Mouse (Mus musculus): ENCODE results near the gene Ctnna2. TPM values are rescaled to one million over a fixed set of nuclear protein-coding genes. Genes with fewer than 3 reads are reported as not detected.
A peak's percentile ranks its signal among the peaks of the same experiment; 100 is the strongest.

Gene Ctnna2
- total RNA-seq, 1 experiment, result 0.22 TPM

DNA sequence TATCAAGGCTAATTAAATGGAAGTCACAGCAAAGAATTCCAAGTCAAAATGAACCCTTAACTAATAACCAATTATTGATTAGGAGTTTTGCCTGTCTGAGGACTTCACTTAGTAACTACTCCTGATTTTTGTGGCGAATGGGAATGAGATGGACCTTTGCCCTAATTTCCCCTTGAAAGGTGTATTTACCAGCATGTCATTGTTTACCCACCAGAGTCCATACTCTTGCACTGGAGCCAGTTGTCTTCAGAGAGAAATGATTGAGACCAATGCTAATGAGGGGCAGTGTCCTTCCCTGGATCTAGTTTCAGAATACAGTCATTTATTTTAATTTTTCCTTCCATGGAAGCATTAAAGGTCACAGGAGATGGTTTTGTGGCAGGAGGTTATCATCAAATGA is 881.0 kb downstream of the Ctnna2 start:
- DNase-seq (ENCODE audit: low read depth, low spot score), result no peak
- no peaks in the 10 kb centered on the region for H3K4me1 ChIP-seq (ENCODE audit: control insufficient read depth in 2 of 2, insufficient read depth in 2 of 2, low read length in 2 of 2, poor library complexity in 1 of 2)
- no peaks in the 10 kb centered on the region for H3K36me3 ChIP-seq (ENCODE audit: control insufficient read depth, insufficient read depth, low read length, poor library complexity, severe bottlenecking)
- in situ Hi-C loops (cut with MboI; ENCODE audit: low sequenced_read_pairs in 2 of 2, unreplicated experiment in 2 of 2), result no loop called here
- no peak overlapping the region for H3K9ac ChIP-seq (ENCODE audit: insufficient read depth, low read depth, low read length, poor library complexity, severe bottlenecking)
- H3K9me3 ChIP-seq (ENCODE audit: control insufficient read depth, insufficient read depth, low read depth, low read length), result no peaks in the 10 kb centered on the region
- no peak for TF ChIP-seq ZC3H11A (IDR thresholded peaks at IDR 0.05; ENCODE audit: borderline replicate concordance, low read depth, low read length)
- no peak for TF ChIP-seq CHD2 (IDR thresholded peaks at IDR 0.05; ENCODE audit: low read depth, low read length)
- no peak for TF ChIP-seq ZNF384 (IDR thresholded peaks at IDR 0.05; ENCODE audit: low read depth, low read length)
- TF ChIP-seq HCFC1 (IDR thresholded peaks at IDR 0.05; ENCODE audit: borderline replicate concordance, insufficient read depth, low read length), result no peak
- no peak for TF ChIP-seq MAFK (IDR thresholded peaks at IDR 0.05; ENCODE audit: insufficient read depth, low read depth, low read length)
- H3K27ac ChIP-seq (ENCODE audit: insufficient read depth, low read depth, low read length, poor library complexity, severe bottlenecking), result no peak overlapping the region
- H3K4me3 ChIP-seq (ENCODE audit: insufficient read depth in 1 of 2, low read depth in 1 of 2, low read length in 2 of 2, poor library complexity in 1 of 2, severe bottlenecking in 1 of 2), result no peak overlapping the region

DNA sequence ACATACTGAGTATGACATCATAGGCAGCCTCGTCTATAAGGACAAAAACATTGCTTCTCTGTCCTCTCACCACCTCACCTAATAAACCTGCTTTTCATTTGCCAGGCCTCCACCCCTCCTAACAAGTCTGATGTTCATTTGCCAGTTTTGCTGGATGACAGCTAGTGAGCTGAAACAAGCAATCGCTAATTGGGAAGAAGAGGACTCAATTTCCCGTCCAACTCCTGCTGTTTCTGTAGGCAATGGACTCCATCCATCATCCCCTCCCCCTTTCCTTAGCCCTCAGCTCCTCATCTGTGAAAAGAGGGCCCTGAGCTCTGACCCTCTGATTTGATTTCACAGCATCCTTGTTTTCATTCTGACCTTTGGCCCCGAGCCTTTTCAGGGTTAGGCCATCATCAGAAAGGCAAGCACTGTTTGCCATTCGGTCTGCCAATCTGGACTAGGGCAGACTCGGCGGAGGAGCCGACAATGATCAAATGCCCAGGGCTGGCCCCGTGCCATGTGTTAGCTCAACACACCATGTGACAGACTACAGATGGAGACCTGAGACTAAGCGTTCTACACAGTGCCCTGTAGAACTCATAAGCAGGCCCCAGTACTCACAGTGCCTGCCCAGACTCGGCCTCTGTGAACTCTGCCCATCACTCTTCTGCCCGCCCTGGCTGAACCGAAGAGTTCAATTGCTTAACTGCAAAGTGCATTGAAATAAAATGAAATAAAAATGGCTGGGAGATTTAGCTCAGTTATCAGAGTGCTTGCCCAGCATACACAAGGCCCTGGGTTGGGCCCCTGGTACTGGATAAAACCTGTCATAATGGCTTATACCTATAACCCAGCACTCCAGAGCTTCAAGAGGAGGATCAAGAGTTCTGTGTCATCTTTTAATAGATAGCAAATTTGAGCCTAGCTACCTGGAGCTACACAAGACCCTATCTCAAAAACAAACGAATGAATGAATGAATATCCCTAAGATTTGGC is 903.8 kb downstream of the Ctnna2 start:
- TF ChIP-seq ZC3H11A (IDR thresholded peaks at IDR 0.05; ENCODE audit: borderline replicate concordance, low read depth, low read length) (no peak), CHD2 (IDR thresholded peaks at IDR 0.05; ENCODE audit: low read depth, low read length) (no peak), MAFK (IDR thresholded peaks at IDR 0.05; ENCODE audit: insufficient read depth, low read depth, low read length) (no peak), ZNF384 (IDR thresholded peaks at IDR 0.05; ENCODE audit: low read depth, low read length) (no peak), HCFC1 (IDR thresholded peaks at IDR 0.05; ENCODE audit: borderline replicate concordance, insufficient read depth, low read length) (no peak)
- DNase-seq (ENCODE audit: low read depth, low spot score), result no peak
- in situ Hi-C loops (cut with MboI; ENCODE audit: low sequenced_read_pairs in 2 of 2, unreplicated experiment in 2 of 2), result no loop called here

DNA sequence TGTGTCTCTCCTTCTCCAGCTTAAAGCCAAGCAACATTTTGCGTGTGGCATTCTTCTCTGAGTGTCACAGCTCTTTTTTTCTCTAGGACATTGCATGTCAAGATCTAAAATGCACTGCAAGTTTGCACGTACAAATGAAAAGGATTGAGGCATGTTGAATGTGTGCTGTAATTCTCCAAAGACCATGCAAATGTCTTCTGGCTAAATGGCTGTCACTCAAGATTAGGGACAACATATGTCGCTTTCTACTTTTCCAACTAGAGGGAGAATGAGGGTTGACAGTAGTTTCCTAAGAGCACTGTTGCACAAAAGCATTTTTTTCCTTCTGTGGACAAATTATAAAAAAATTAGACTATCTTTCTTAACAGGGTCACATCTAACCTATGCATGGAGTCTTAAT is 909.9 kb downstream of the Ctnna2 start:
- Histone ChIP-seq H3K4me1 (ENCODE audit: control insufficient read depth in 2 of 2, insufficient read depth in 2 of 2, low read length in 2 of 2, poor library complexity in 1 of 2) (no peaks in the 10 kb centered on the region), H3K27ac (ENCODE audit: insufficient read depth, low read depth, low read length, poor library complexity, severe bottlenecking) (no peak overlapping the region), H3K9ac (ENCODE audit: insufficient read depth, low read depth, low read length, poor library complexity, severe bottlenecking) (no peak overlapping the region), H3K9me3 (ENCODE audit: control insufficient read depth, insufficient read depth, low read depth, low read length) (no peaks in the 10 kb centered on the region), H3K36me3 (ENCODE audit: control insufficient read depth, insufficient read depth, low read length, poor library complexity, severe bottlenecking) (no peaks in the 10 kb centered on the region), H3K4me3 (ENCODE audit: insufficient read depth in 1 of 2, low read depth in 1 of 2, low read length in 2 of 2, poor library complexity in 1 of 2, severe bottlenecking in 1 of 2) (no peak overlapping the region)
- no peak for DNase-seq (ENCODE audit: low read depth, low spot score)
- TF ChIP-seq CHD2 (IDR thresholded peaks at IDR 0.05; ENCODE audit: low read depth, low read length) (no peak), MAFK (IDR thresholded peaks at IDR 0.05; ENCODE audit: insufficient read depth, low read depth, low read length) (no peak), HCFC1 (IDR thresholded peaks at IDR 0.05; ENCODE audit: borderline replicate concordance, insufficient read depth, low read length) (no peak), ZC3H11A (IDR thresholded peaks at IDR 0.05; ENCODE audit: borderline replicate concordance, low read depth, low read length) (no peak), ZNF384 (IDR thresholded peaks at IDR 0.05; ENCODE audit: low read depth, low read length) (no peak)
- in situ Hi-C loops (cut with MboI; ENCODE audit: low sequenced_read_pairs in 2 of 2, unreplicated experiment in 2 of 2), result no loop called here

More for the DNA sequence above, 903.8 kb downstream of the Ctnna2 start:
- H3K9ac ChIP-seq (ENCODE audit: insufficient read depth, low read depth, low read length, poor library complexity, severe bottlenecking), result no peak overlapping the region
- no peaks in the 10 kb centered on the region for H3K4me1 ChIP-seq (ENCODE audit: control insufficient read depth in 2 of 2, insufficient read depth in 2 of 2, low read length in 2 of 2, poor library complexity in 1 of 2)
- no peaks in the 10 kb centered on the region for H3K9me3 ChIP-seq (ENCODE audit: control insufficient read depth, insufficient read depth, low read depth, low read length)
- no peaks in the 10 kb centered on the region for H3K36me3 ChIP-seq (ENCODE audit: control insufficient read depth, insufficient read depth, low read length, poor library complexity, severe bottlenecking)
- no peak overlapping the region for H3K4me3 ChIP-seq (ENCODE audit: insufficient read depth in 1 of 2, low read depth in 1 of 2, low read length in 2 of 2, poor library complexity in 1 of 2, severe bottlenecking in 1 of 2)
- H3K27ac ChIP-seq (ENCODE audit: insufficient read depth, low read depth, low read length, poor library complexity, severe bottlenecking), result no peak overlapping the region

DNA sequence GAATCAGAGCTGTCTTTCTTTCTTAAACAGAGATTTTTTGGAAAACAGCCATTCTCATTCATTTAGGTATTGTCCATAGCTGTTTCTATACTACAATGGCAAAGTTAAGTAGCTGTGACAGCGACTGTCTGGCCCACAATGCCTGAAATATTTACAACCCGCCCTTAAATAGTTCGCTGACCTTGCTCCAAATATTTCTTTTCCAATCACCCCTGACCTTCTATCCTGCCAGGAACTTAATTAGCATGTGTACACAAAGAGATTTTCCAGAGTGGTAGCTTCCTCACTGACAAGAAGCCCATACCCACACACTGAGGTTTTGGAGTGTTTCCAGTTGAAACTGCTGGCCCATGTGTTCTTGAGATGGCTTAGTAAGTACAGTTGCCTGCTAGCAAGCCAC is 928.8 kb downstream of the Ctnna2 start:
- in situ Hi-C loops (cut with MboI; ENCODE audit: low sequenced_read_pairs in 2 of 2, unreplicated experiment in 2 of 2), result no loop called here
- no peak overlapping the region for H3K9ac ChIP-seq (ENCODE audit: insufficient read depth, low read depth, low read length, poor library complexity, severe bottlenecking)
- H3K4me3 ChIP-seq (ENCODE audit: insufficient read depth in 1 of 2, low read depth in 1 of 2, low read length in 2 of 2, poor library complexity in 1 of 2, severe bottlenecking in 1 of 2), result no peak overlapping the region
- no peak for TF ChIP-seq MAFK (IDR thresholded peaks at IDR 0.05; ENCODE audit: insufficient read depth, low read depth, low read length)
- TF ChIP-seq HCFC1 (IDR thresholded peaks at IDR 0.05; ENCODE audit: borderline replicate concordance, insufficient read depth, low read length), result no peak
- no peak for TF ChIP-seq ZC3H11A (IDR thresholded peaks at IDR 0.05; ENCODE audit: borderline replicate concordance, low read depth, low read length)
- no peak for TF ChIP-seq CHD2 (IDR thresholded peaks at IDR 0.05; ENCODE audit: low read depth, low read length)
- TF ChIP-seq ZNF384 (IDR thresholded peaks at IDR 0.05; ENCODE audit: low read depth, low read length), result no peak
- no peak overlapping the region for H3K27ac ChIP-seq (ENCODE audit: insufficient read depth, low read depth, low read length, poor library complexity, severe bottlenecking)
- H3K9me3 ChIP-seq (ENCODE audit: control insufficient read depth, insufficient read depth, low read depth, low read length), result no peaks in the 10 kb centered on the region
- no peaks in the 10 kb centered on the region for H3K4me1 ChIP-seq (ENCODE audit: control insufficient read depth in 2 of 2, insufficient read depth in 2 of 2, low read length in 2 of 2, poor library complexity in 1 of 2)
- H3K36me3 ChIP-seq (ENCODE audit: control insufficient read depth, insufficient read depth, low read length, poor library complexity, severe bottlenecking), result no peaks in the 10 kb centered on the region
- DNase-seq (ENCODE audit: low read depth, low spot score), result peak; percentile 28

Data from ES-E14 (cell line).